Mouse (Mus musculus) intestine, postnatal 0 days (tissue): ENCODE data around the gene 4930558K02Rik. TPM values are rescaled to one million over a fixed set of nuclear protein-coding genes. Genes with fewer than 3 reads are reported as not detected.

Source experiments
- ATAC-seq: fragments of 200-750 bp; cut with Nextera tagmentation; 2 replicates; pipeline ENCODE4 v1.8.0; 2017; ENCODE audit warnings: mild to moderate bottlenecking, moderate TSS enrichment, moderate library complexity
- H3K27ac ChIP-seq: fragments of 300-500 bp; sonication (generic); 2 replicates; pipeline ENCODE4 v1.5.1; 2014; ENCODE audit warnings: mild to moderate bottlenecking, low read depth, low read length, moderate library complexity
- H3K27me3 ChIP-seq: fragments of 300-500 bp; sonication (generic); replicated peaks from 2 replicates; pipeline ENCODE4 v1.6.1; 2014; ENCODE audit warnings: low read length, mixed read lengths; ENCODE audit not compliant: control insufficient read depth, insufficient read depth
- H3K36me3 ChIP-seq: fragments of 300-500 bp; sonication (generic); 2 replicates; pipeline ENCODE4 v1.6.1; 2014; ENCODE audit warnings: mild to moderate bottlenecking, moderate library complexity; ENCODE audit not compliant: control insufficient read depth, insufficient read depth
- H3K4me1 ChIP-seq: fragments of 300-500 bp; sonication (generic); replicated peaks from 2 replicates; pipeline ENCODE4 v1.6.1; 2014; ENCODE audit warnings: antibody characterized with exemption, low read length, mixed read lengths; ENCODE audit not compliant: control insufficient read depth, insufficient read depth
- H3K4me2 ChIP-seq: fragments of 300-500 bp; sonication (generic); replicated peaks from 2 replicates; pipeline ENCODE4 v1.6.1; 2014; ENCODE audit warnings: low read depth, mild to moderate bottlenecking, moderate library complexity
- H3K4me3 ChIP-seq: fragments of 300-500 bp; sonication (generic); 2 replicates; pipeline ENCODE4 v1.5.1; 2014; ENCODE audit warnings: low read depth, low read length
- H3K9ac ChIP-seq: fragments of 300-500 bp; sonication (generic); 2 replicates; pipeline ENCODE4 v1.6.1; 2014; ENCODE audit warnings: mild to moderate bottlenecking, low read depth, low read length
- H3K9me3 ChIP-seq: fragments of 300-500 bp; sonication (generic); 2 replicates; pipeline ENCODE4 v1.6.1; 2016; ENCODE audit warnings: mixed run types; ENCODE audit not compliant: control insufficient read depth
- CTCF ChIP-seq: sonication (generic); IDR thresholded peaks from 2 replicates; pipeline ENCODE4 v1.5.1; 2016; ENCODE audit warnings: low read depth, mild to moderate bottlenecking, control low read depth, antibody characterized with exemption, moderate library complexity
- WGBS: fragments of 180-500 bp; shearing (Covaris S2); extraction: QIAGEN DNeasy Blood & Tissue Kit; methylation state at CpG from one replicate; pipeline ENCODE4 v1.1.7; 2014; 5-methylcytosine and 5-hydroxymethylcytosine counted together
- polyA plus RNA-seq: library from polyadenylated mRNA; unstranded; fragments of >200 nt; fragmentation: Nextera tagmentation; extraction: Ambion mirVana; gene quantifications from 2 replicates; pipeline ENCODE4 v1.2.1, GENCODE M21; 2015

The 4930558K02Rik gene
- polyA plus RNA-seq, 1 experiment from 2014 or later = not detected

GRCm38 (mm10) chr1:162008208-162008607 is 28.8 kb upstream of the 4930558K02Rik start:
- H3K4me3 ChIP-seq = no peak overlapping the region
- TF ChIP-seq CTCF = no peak
- H3K9me3 ChIP-seq = no peaks in the 10 kb centered on the region
- H3K4me2 ChIP-seq = no peak overlapping the region
- no peak overlapping the region for H3K9ac ChIP-seq
- no peaks in the 10 kb centered on the region for H3K4me1 ChIP-seq
- H3K27ac ChIP-seq = no peak overlapping the region
- H3K27me3 ChIP-seq = no peaks in the 10 kb centered on the region
- ATAC-seq = no peak
- 82% methylated on average over 4 of the region's 4 CpGs for WGBS
- no peaks in the 10 kb centered on the region for H3K36me3 ChIP-seq

GRCm38 (mm10) chr1:162006109-162006508 is 26.7 kb upstream of the 4930558K02Rik start:
- Histone ChIP-seq H3K27me3 (no peaks in the 10 kb centered on the region), H3K27ac (no peak overlapping the region), H3K36me3 (no peaks in the 10 kb centered on the region), H3K4me2 (no peak overlapping the region), H3K4me3 (no peak overlapping the region), H3K9ac (no peak overlapping the region), H3K9me3 (no peaks in the 10 kb centered on the region), H3K4me1 (no peaks in the 10 kb centered on the region)
- ATAC-seq = no peak
- no peak for TF ChIP-seq CTCF
- 87% methylated on average over 9 of the region's 9 CpGs for WGBS

- WGBS = 32% methylated on average over 23 of the region's 23 CpGs
- Histone ChIP-seq H3K9me3 (no peaks in the 10 kb centered on the region), H3K4me2 (peak overlapping the region; percentile 37), H3K9ac (no peak overlapping the region), H3K4me3 (no peak overlapping the region), H3K27me3 (no peaks in the 10 kb centered on the region), H3K4me1 (no peaks in the 10 kb centered on the region), H3K27ac (peak overlapping the region; percentile 47), H3K36me3 (no peaks in the 10 kb centered on the region)
- TF ChIP-seq CTCF = peak; percentile 85
- peak; percentile 61; the same call in 1 of the 2 replicates for ATAC-seq
Observed at GRCm38 (mm10) chr1:162004821-162005770, 25.7 kb upstream of the 4930558K02Rik start.

- no peaks in the 10 kb centered on the region for H3K4me1 ChIP-seq
- H3K36me3 ChIP-seq = no peaks in the 10 kb centered on the region
- no peak for TF ChIP-seq CTCF
- no peak overlapping the region for H3K4me3 ChIP-seq
- H3K4me2 ChIP-seq = peak overlapping the region; percentile 37
- no peak for ATAC-seq
- H3K27me3 ChIP-seq = no peaks in the 10 kb centered on the region
- H3K9ac ChIP-seq = no peak overlapping the region; the same call in 1 of the 2 replicates
- no peaks in the 10 kb centered on the region for H3K9me3 ChIP-seq
- H3K27ac ChIP-seq = no peak overlapping the region; the same call in none of the 2 replicates
- WGBS = 32% methylated on average over 7 of the region's 7 CpGs
Observed at GRCm38 (mm10) chr1:162004518-162004780, 25.0 kb upstream of the 4930558K02Rik start.

- H3K36me3 ChIP-seq = no peaks in the 10 kb centered on the region
- no peak overlapping the region for H3K4me2 ChIP-seq
- H3K27ac ChIP-seq = no peak overlapping the region; the same call in none of the 2 replicates
- ATAC-seq = no peak
- 67% methylated on average over 14 of the region's 14 CpGs for WGBS
- H3K9me3 ChIP-seq = no peaks in the 10 kb centered on the region
- H3K4me3 ChIP-seq = no peak overlapping the region
- no peaks in the 10 kb centered on the region for H3K4me1 ChIP-seq
- no peak overlapping the region; the same call in 1 of the 2 replicates for H3K9ac ChIP-seq
- no peaks in the 10 kb centered on the region for H3K27me3 ChIP-seq
- no peak for TF ChIP-seq CTCF
Observed at GRCm38 (mm10) chr1:162003729-162004517, 24.5 kb upstream of the 4930558K02Rik start.

GRCm38 (mm10) chr1:162001328-162001727 is 21.9 kb upstream of the 4930558K02Rik start:
- Histone ChIP-seq H3K9ac (no peak overlapping the region), H3K27ac (no peak overlapping the region), H3K9me3 (no peaks in the 10 kb centered on the region), H3K4me1 (no peaks in the 10 kb centered on the region), H3K4me3 (no peak overlapping the region), H3K36me3 (no peaks in the 10 kb centered on the region), H3K27me3 (no peaks in the 10 kb centered on the region), H3K4me2 (no peak overlapping the region)
- no peak for ATAC-seq
- no peak for TF ChIP-seq CTCF
- 71% methylated on average over 8 of the region's 8 CpGs for WGBS
